Mouse (Mus musculus) liver, embryonic 14.5 days (tissue): Measurements from ENCODE around the gene Ube2d3. TPM values are rescaled to one million over a fixed set of nuclear protein-coding genes. Genes with fewer than 3 reads are reported as not detected.

Experiments
- ATAC-seq: fragments of 200-750 bp; cut with Nextera tagmentation; 2 replicates; pipeline ENCODE4 v1.8.0; 2017; ENCODE audit warnings: moderate number of reproducible peaks, mild to moderate bottlenecking, moderate library complexity; ENCODE audit not compliant: insufficient read depth
- DNase-seq, 3 experiments: peaks; one replicate each; pipeline ENCODE4 v3.0.0-alpha.2; 2012 to 2013; ENCODE audit warnings: low read depth in 3 of 3, low spot score in 3 of 3
- H3K27ac ChIP-seq: fragments of 300-500 bp; sonication (generic); 2 replicates; pipeline ENCODE4 v1.5.1; 2014; ENCODE audit warnings: moderate library complexity, mild to moderate bottlenecking, control low read depth, inconsistent platforms
- H3K27me3 ChIP-seq: fragments of 300-500 bp; sonication (generic); 2 replicates; pipeline ENCODE4 v1.6.1; 2014; ENCODE audit warnings: mild to moderate bottlenecking, low read length, moderate library complexity; ENCODE audit not compliant: control insufficient read depth, insufficient read depth
- H3K36me3 ChIP-seq: fragments of 300-500 bp; sonication (generic); replicated peaks from 2 replicates; pipeline ENCODE4 v1.6.1; 2014; ENCODE audit warnings: low read depth; ENCODE audit not compliant: control insufficient read depth, insufficient read depth
- H3K4me1 ChIP-seq, 2 experiments: fragments of 200-500 bp in 1 of 2; fragments of 300-500 bp in 1 of 2; sonication (generic) in 1 of 2; replicated peaks; 2 replicates each; pipeline ENCODE4 v1.6.1; 2012 to 2014; ENCODE audit warnings: antibody characterized with exemption in 1 of 2, inconsistent platforms in 1 of 2, low read length in 1 of 2; ENCODE audit not compliant: control insufficient read depth in 2 of 2, insufficient read depth in 2 of 2
- H3K4me2 ChIP-seq: fragments of 300-500 bp; sonication (generic); 2 replicates; pipeline ENCODE4 v1.6.1; 2014; ENCODE audit warnings: low read depth, mild to moderate bottlenecking, control low read depth, moderate library complexity
- H3K4me3 ChIP-seq, 2 experiments: fragments of 200-500 bp in 1 of 2; fragments of 300-500 bp in 1 of 2; sonication (generic) in 1 of 2; 2 replicates each; pipeline ENCODE4 v1.5.1; 2012 to 2014; ENCODE audit warnings: low read depth in 2 of 2, low read length in 2 of 2, mild to moderate bottlenecking in 2 of 2, control low read depth in 1 of 2, inconsistent platforms in 1 of 2, moderate library complexity in 1 of 2; ENCODE audit not compliant: insufficient read depth in 1 of 2
- H3K9ac ChIP-seq: fragments of 300-500 bp; sonication (generic); replicated peaks from 2 replicates; pipeline ENCODE4 v1.6.1; 2014; ENCODE audit warnings: mild to moderate bottlenecking, control low read depth, moderate library complexity
- H3K9me3 ChIP-seq: fragments of 300-500 bp; sonication (generic); 2 replicates; pipeline ENCODE4 v1.6.1; 2016; ENCODE audit warnings: low read length, mixed read lengths; ENCODE audit not compliant: control insufficient read depth
- CTCF ChIP-seq: IDR thresholded peaks from 2 replicates; pipeline ENCODE4 v1.5.1; 2016; ENCODE audit warnings: antibody characterized with exemption, low read depth, control low read depth
- EP300 ChIP-seq: IDR thresholded peaks from 2 replicates; pipeline ENCODE4 v1.6.1; 2016; ENCODE audit warnings: antibody characterized with exemption, low read depth
- WGBS: fragments of 180-500 bp; shearing (Covaris S2); extraction: QIAGEN DNeasy Blood & Tissue Kit; methylation state at CpG from one replicate; pipeline ENCODE4 v1.1.7; 2014; ENCODE audit not compliant: insufficient replicate concordance; 5-methylcytosine and 5-hydroxymethylcytosine counted together
- polyA plus RNA-seq, 2 experiments: library from polyadenylated mRNA; depleted of rRNA in 1 of 2; stranded (reverse) in 1 of 2; unstranded in 1 of 2; fragments of >200 nt; fragmentation: Nextera tagmentation in 1 of 2; extraction: Ambion mirVana in 1 of 2; gene quantifications; 2 replicates each; pipeline versions ENCODE4 v1.2.1 to v1.2.3; 2012 to 2014

Ube2d3 gene
- polyA plus RNA-seq, 2 experiments = 112 to 246 TPM

DNA sequence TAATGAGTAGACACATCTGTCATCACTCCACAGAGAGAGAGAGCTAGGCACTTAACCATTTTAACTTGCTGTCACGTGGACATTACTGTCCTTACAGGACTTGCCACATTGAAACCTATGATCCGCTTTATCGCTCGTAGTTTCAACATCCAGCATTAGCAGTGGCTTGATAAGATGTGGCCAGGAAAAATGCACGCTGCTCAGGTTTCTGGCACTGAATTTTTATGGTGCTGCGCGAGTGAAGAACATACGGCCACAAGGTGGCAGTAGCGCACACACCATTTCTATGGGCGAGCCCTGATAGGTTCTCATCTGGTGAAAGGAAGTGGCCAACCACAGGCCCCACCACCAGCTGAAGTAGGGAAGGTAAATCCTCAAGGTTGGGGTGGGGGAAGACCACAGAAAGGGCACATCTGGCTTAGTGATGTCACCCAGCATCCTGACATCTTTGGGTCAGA, 35.7 kb upstream of the Ube2d3 start:
- H3K4me2 ChIP-seq = no peak overlapping the region
- no peak for TF ChIP-seq EP300
- peak; percentile 97 for TF ChIP-seq CTCF
- DNase-seq = peak; percentile 59 to 67 (median 63)
- H3K27ac ChIP-seq = no peak overlapping the region
- H3K9ac ChIP-seq = no peak overlapping the region
- ATAC-seq = peak; percentile 69
- H3K36me3 ChIP-seq = peaks cover 5% of the 10 kb centered on the region
- no peaks in the 10 kb centered on the region for H3K27me3 ChIP-seq
- peaks cover 0 to 2% of the 10 kb centered on the region in 2 experiments; a peak in 1 of 4 replicates for H3K4me1 ChIP-seq
- H3K9me3 ChIP-seq = no peaks in the 10 kb centered on the region
- H3K4me3 ChIP-seq = no peak overlapping the region
- 3% methylated on average over 10 of the region's 10 CpGs for WGBS

- peaks cover 0 to 2% of the 10 kb centered on the region in 2 experiments; a peak in 1 of 4 replicates for H3K4me1 ChIP-seq
- TF ChIP-seq CTCF = no peak
- no peak for TF ChIP-seq EP300
- WGBS = 85% methylated on average over 9 of the region's 9 CpGs
Observed at GRCm38 (mm10) chr3:135403211-135403610, 34.7 kb upstream of the Ube2d3 start.

DNA sequence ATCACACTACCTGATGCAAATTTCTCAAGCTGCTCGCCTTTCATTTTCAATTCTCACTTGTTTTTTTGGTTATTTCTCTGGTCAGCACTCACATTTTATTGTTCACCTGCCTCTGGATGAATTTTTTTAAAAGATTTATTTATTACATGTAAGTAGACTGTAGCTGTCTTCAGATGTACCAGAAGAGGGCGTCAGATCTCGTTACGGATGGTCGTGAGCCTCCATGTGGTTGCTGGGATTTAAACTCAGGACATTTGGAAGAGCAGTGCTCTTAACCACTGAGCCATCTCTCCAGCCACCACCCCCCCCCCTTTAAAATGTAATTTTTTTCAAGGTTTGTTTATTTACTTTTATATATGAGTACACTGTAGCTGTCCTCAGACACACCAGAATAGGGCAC, 34.1 kb upstream of the Ube2d3 start:
- TF ChIP-seq EP300 (no peak), CTCF (0 out of 2 replicates have a peak, but pooled peaks have one; percentile 20)
- no peak overlapping the region for H3K4me2 ChIP-seq
- no peak overlapping the region for H3K4me3 ChIP-seq
- 63% methylated on average over 5 of the region's 5 CpGs for WGBS
- H3K27me3 ChIP-seq = no peaks in the 10 kb centered on the region
- no peaks in the 10 kb centered on the region for H3K9me3 ChIP-seq
- H3K9ac ChIP-seq = no peak overlapping the region
- peaks cover 6% of the 10 kb centered on the region for H3K36me3 ChIP-seq
- no peak overlapping the region for H3K27ac ChIP-seq
- H3K4me1 ChIP-seq = peaks cover 0 to 2% of the 10 kb centered on the region in 2 experiments; a peak in 1 of 4 replicates
- DNase-seq = no peak
- no peak for ATAC-seq

More at GRCm38 (mm10) chr3:135403211-135403610, 34.7 kb upstream of the Ube2d3 start:
- Histone ChIP-seq H3K9ac (no peak overlapping the region), H3K4me3 (no peak overlapping the region), H3K9me3 (no peaks in the 10 kb centered on the region), H3K27me3 (no peaks in the 10 kb centered on the region), H3K4me2 (no peak overlapping the region), H3K36me3 (peaks cover 6% of the 10 kb centered on the region), H3K27ac (no peak overlapping the region)
- no peak for ATAC-seq
- no peak for DNase-seq

DNA sequence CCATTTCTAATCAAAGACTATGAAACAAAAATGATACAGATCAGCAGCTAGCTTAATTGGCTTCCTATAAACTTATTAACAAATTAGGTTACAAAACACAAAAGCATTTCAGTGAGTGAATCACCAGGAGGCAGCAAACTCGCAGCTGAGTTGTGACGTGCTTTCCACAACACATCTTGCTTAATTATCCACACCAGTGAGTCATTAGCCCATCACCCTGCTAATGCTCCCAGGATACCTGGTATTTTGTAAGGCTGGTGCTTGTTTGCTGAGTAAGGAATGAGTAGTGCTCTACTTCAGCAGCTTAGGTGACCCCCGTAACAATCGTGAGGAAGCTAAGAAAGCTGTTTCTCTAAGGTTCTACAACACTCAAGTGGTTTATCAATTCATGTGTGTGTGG, 33.4 kb upstream of the Ube2d3 start:
- Histone ChIP-seq H3K4me2 (no peak overlapping the region), H3K27me3 (no peaks in the 10 kb centered on the region), H3K9me3 (no peaks in the 10 kb centered on the region), H3K9ac (no peak overlapping the region), H3K4me1 (peaks cover 0 to 2% of the 10 kb centered on the region in 2 experiments; a peak in 1 of 4 replicates), H3K36me3 (peaks cover 6% of the 10 kb centered on the region), H3K27ac (no peak overlapping the region), H3K4me3 (no peak overlapping the region)
- WGBS = 84% methylated on average over 4 of the region's 4 CpGs
- DNase-seq = no peak
- no peak for ATAC-seq
- TF ChIP-seq EP300 (no peak), CTCF (no peak)

DNA sequence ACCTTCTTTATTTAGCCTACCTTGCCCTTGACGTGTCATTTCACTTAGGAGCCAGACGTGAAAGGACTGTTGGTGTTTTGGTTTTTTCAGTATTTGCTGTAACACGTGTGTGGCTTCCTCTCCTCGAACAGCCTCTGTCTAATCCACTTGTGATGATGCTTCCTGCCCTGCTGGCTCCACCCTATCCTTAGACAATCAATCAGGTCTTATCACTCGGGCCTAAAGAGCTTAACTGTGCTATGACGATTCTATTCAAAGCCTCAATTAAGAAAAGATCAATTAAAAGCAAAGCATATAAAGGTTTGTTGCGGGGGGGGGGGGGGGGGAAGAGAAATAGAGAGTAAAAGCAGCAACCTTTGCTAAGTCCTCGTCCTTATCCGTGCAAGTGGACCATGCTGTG, 30.6 kb upstream of the Ube2d3 start:
- H3K27ac ChIP-seq = no peak overlapping the region
- H3K9me3 ChIP-seq = no peaks in the 10 kb centered on the region
- H3K27me3 ChIP-seq = no peaks in the 10 kb centered on the region
- ATAC-seq = no peak
- DNase-seq = no peak
- peaks cover 6% of the 10 kb centered on the region for H3K36me3 ChIP-seq
- TF ChIP-seq EP300 = no peak
- TF ChIP-seq CTCF = no peak
- no peak overlapping the region for H3K4me3 ChIP-seq
- H3K4me2 ChIP-seq = no peak overlapping the region
- no peaks in the 10 kb centered on the region for H3K4me1 ChIP-seq
- 61% methylated on average over 9 of the region's 9 CpGs for WGBS
- no peak overlapping the region for H3K9ac ChIP-seq
